Mouse (Mus musculus) olfactory bulb, adult 2 months (tissue): Measurements from ENCODE around the gene Irf9.

Source experiments
- CTCF ChIP-seq: fragments of 200-500 bp; IDR thresholded peaks from 2 replicates; pipeline ENCODE4 v1.5.1; 2012; ENCODE audit warnings: low read depth, mild to moderate bottlenecking, low read length, moderate library complexity; ENCODE audit not compliant: insufficient read depth
- POLR2A ChIP-seq: fragments of 200-500 bp; IDR thresholded peaks from 2 replicates; pipeline ENCODE4 v1.6.1; 2012; ENCODE audit warnings: mild to moderate bottlenecking, low read depth, low read length, moderate library complexity; ENCODE audit not compliant: insufficient read depth

GRCm38 (mm10) chr14:55567496-55567895 is 35.9 kb upstream of the Irf9 start:
- TF ChIP-seq CTCF (no peak), POLR2A (no peak)
